Mouse (Mus musculus) colon, adult 2 months (tissue): ENCODE data around the gene Wnt2b. TPM values are rescaled to one million over a fixed set of nuclear protein-coding genes. Genes with fewer than 3 reads are reported as not detected.

ENCODE experiments used
- polyA plus RNA-seq: library from polyadenylated mRNA; depleted of rRNA; stranded (reverse); fragments of >200 nt; gene quantifications from 2 replicates; pipeline ENCODE4 v1.2.3, GENCODE M21; 2012; rRNA removed

The Wnt2b gene
- 15.3 and 16.6 TPM in 2 replicates for polyA plus RNA-seq

GRCm38 (mm10) chr3:104961066-104962059 is at the start of gene Wnt2b:
Wnt2b (minus strand) TSS chr3:104961921.

Other genes with a start within 250 kb of the Wnt2b start
- gene Ppm1j, start 180.9 kb downstream of the Wnt2b start, polyA plus RNA-seq = 53.2 and 60.1 TPM in 2 replicates
- 0.33 and 0.44 TPM in 2 replicates for gene Fam19a3, start 180.1 kb downstream of the Wnt2b start, polyA plus RNA-seq
- gene Rhoc, start 173.5 kb downstream of the Wnt2b start, polyA plus RNA-seq = 227 and 284 TPM in 2 replicates
- 16.8 and 19.2 TPM in 2 replicates for gene Mov10, start 143.4 kb downstream of the Wnt2b start, polyA plus RNA-seq
- gene St7l, start 97.9 kb downstream of the Wnt2b start, polyA plus RNA-seq = 7.7 and 8.1 TPM in 2 replicates
- gene Capza1, start 97.4 kb downstream of the Wnt2b start, polyA plus RNA-seq = 16.1 and 16.7 TPM in 2 replicates
- 7.0 and 10.0 TPM in 2 replicates for gene Cttnbp2nl, start 91.2 kb upstream of the Wnt2b start, polyA plus RNA-seq
- gene 4930564D02Rik, start 104.9 kb upstream of the Wnt2b start, polyA plus RNA-seq = not detected in 2 replicates